Mouse (Mus musculus) liver (tissue): ENCODE results near the gene Farsa.
A peak's percentile ranks its signal among the peaks of the same experiment; 100 is the strongest.
"Not testable (repeated sequence)": the region's sequence is repeated elsewhere in the genome, so short reads cannot be mapped to it uniquely, and the experiment has no call there.

Source experiments
- DNase-seq: peaks from one replicate; pipeline ENCODE4 v3.0.0-alpha.2; 2020; ENCODE audit warnings: mixed read lengths

The Farsa gene

GRCm38 (mm10) chr8:84856864-84857441 is at the start of gene Farsa:
Gene Farsa, plus strand, starts transcription at chr8:84856989.
- peak; percentile 93 for DNase-seq

- no peak for DNase-seq
These were observed 47.5 kb upstream of the Farsa start for GRCm38 (mm10) chr8:84809109-84809940.

- no peak for DNase-seq
These were observed 46.9 kb upstream of the Farsa start for GRCm38 (mm10) chr8:84809941-84810280.

GRCm38 (mm10) chr8:84810896-84811295 is 45.9 kb upstream of the Farsa start:
- DNase-seq = peak; percentile 88

- no peak for DNase-seq
These were observed 45.5 kb upstream of the Farsa start for GRCm38 (mm10) chr8:84811303-84811702.

- peak; percentile 87 for DNase-seq
These were observed 43.7 kb upstream of the Farsa start for GRCm38 (mm10) chr8:84813059-84813458.

GRCm38 (mm10) chr8:84813830-84814229 is 43.0 kb upstream of the Farsa start:
- no peak for DNase-seq

GRCm38 (mm10) chr8:84814240-84814554 is 42.6 kb upstream of the Farsa start:
- DNase-seq = no peak

GRCm38 (mm10) chr8:84814555-84815441 is 42.0 kb upstream of the Farsa start:
- DNase-seq = no peak

GRCm38 (mm10) chr8:84815547-84815946 is 41.2 kb upstream of the Farsa start:
- peak; percentile 95 for DNase-seq

- no peak for DNase-seq
These were observed 40.7 kb upstream of the Farsa start for GRCm38 (mm10) chr8:84816117-84816516.

- no peak for DNase-seq
These were observed 34.1 kb upstream of the Farsa start, which contains the start of gene Dand5 for GRCm38 (mm10) chr8:84822723-84823122. Gene Dand5, minus strand, starts transcription at chr8:84822823.

- peak; percentile 84 for DNase-seq
These were observed 33.1 kb upstream of the Farsa start for GRCm38 (mm10) chr8:84823653-84824052.

- peak; percentile 60 for DNase-seq
These were observed 31.2 kb upstream of the Farsa start for GRCm38 (mm10) chr8:84825636-84826035.

- DNase-seq = not testable (repeated sequence)
These were observed 30.3 kb upstream of the Farsa start for GRCm38 (mm10) chr8:84826518-84826917.

- peak; percentile 77 for DNase-seq
These were observed 25.3 kb upstream of the Farsa start, which contains the start of gene Gadd45gip1 for GRCm38 (mm10) chr8:84831490-84831889. Gene Gadd45gip1, plus strand, starts transcription at chr8:84831522.

- DNase-seq = peak; percentile 92
These were observed 24.6 kb upstream of the Farsa start for GRCm38 (mm10) chr8:84832034-84832717.

GRCm38 (mm10) chr8:84832759-84833742 is 23.7 kb upstream of the Farsa start:
- peak; percentile 2 for DNase-seq

- peak; percentile 13 for DNase-seq
These were observed 22.6 kb upstream of the Farsa start for GRCm38 (mm10) chr8:84834002-84834865.
